Mouse (Mus musculus): ENCODE results near the gene Adamtsl5. TPM values are rescaled to one million over a fixed set of nuclear protein-coding genes. Genes with fewer than 3 reads are reported as not detected.
A peak's percentile ranks its signal among the peaks of the same experiment; 100 is the strongest.
"Not testable (repeated sequence)": the region's sequence is repeated elsewhere in the genome, so short reads cannot be mapped to it uniquely, and the experiment has no call there.

Gene Adamtsl5
- polyA plus RNA-seq, 1 experiment, result 8.8 TPM

DNA sequence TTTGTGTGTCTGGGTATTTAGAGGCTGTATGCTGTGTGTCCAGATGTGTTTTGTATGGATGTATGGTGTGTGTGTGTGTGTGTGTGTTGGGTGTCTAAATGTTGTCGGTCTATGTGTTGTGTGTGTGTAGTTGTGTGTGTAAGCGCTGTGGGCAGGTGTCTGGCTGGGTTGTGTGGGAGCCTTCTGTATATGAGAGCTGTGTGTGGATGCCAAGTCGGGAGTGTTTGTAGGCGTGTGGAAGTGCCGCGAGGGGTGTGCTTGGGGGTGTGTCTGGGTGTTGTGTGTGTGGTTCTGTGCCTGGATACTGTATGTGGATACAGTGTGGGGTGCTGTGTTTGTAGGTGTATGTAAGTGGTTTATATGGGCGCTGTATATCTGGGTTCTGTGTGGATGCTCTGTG, 9.1 kb upstream of the Adamtsl5 start:
- TF ChIP-seq CTCF (IDR thresholded peaks at IDR 0.05; ENCODE audit: low read depth, low read length) (no peak), POLR2A (IDR thresholded peaks at IDR 0.05; ENCODE audit: borderline replicate concordance, low read depth, low read length) (no peak)
- Histone ChIP-seq H3K4me1 (ENCODE audit: control insufficient read depth, insufficient read depth, low read length) (no peaks in the 10 kb centered on the region), H3K27ac (ENCODE audit: insufficient read depth, low read depth, low read length) (no peak overlapping the region), H3K4me3 (ENCODE audit: insufficient read depth, low read length) (no peak overlapping the region)

DNA sequence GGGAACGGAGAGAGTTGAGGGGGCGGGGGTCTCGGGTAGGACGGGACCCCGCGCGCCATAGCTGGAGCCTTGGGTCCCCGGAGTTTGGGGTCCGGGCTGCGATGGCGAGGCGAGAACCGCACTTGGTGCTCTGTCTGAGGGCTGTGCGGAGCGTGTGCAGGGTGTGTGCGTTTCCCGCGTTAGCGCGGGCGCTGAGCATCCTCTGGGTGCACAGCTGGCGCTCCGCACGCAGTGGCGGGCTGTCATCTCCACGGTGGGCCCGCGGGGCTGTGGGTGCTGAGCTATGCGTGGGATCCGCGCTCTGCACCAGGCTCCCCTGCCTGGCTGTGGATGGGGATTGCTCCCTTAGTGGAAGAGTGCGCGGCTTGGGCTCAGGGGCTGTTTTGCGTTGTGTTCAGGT, 8.5 kb upstream of the Adamtsl5 start:
- Histone ChIP-seq H3K27ac (ENCODE audit: insufficient read depth, low read depth, low read length) (no peak overlapping the region), H3K4me1 (ENCODE audit: control insufficient read depth, insufficient read depth, low read length) (no peaks in the 10 kb centered on the region), H3K4me3 (ENCODE audit: insufficient read depth, low read length) (no peak overlapping the region)
- TF ChIP-seq POLR2A (IDR thresholded peaks at IDR 0.05; ENCODE audit: borderline replicate concordance, low read depth, low read length), result no peak
- TF ChIP-seq CTCF (IDR thresholded peaks at IDR 0.05; ENCODE audit: low read depth, low read length), result no peak

DNA sequence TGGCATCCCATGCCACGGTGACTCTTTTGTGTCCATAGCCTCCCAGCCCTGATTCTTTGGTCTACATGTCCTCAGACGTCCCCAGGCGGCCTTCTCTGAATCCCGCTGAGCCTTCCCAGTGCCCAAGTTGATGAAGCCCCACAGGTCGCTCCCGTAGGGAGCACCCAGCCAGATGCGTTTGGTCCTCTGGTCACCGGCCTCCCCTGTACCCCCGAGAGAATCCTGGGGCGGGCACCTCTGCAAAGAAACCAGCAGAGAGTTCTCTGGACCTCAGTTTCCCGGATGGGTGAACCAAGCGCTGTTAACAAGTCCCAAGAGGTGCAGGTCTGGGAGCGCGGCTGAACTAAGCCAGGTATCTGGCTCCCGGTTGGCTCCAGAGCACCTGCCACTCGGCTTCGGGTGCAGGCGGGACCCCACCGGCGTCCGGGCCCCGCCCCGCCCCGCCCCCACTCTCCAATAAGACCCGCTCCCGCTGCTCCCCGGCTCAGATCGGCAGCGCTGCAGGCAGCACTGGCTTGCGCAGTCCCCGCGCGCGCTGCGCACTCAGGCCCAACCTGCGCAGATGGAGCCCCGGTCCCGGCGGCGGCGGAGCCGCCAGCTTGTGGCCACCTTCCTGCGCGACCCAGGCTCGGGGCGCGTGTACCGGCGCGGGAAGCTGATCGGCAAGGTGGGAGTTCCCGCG, 7.9 kb upstream of the Adamtsl5 start, which contains the start of gene Plk5:
Plk5 (plus strand) TSS at position 459 of the 682 bp plus-strand sequence.
- Histone ChIP-seq H3K4me3 (ENCODE audit: insufficient read depth, low read length) (no peak within 1 kb of the TSS), H3K4me1 (ENCODE audit: control insufficient read depth, insufficient read depth, low read length) (no peaks in the 10 kb centered on the region), H3K27ac (ENCODE audit: insufficient read depth, low read depth, low read length) (no peak within 1 kb of the TSS)
- TF ChIP-seq POLR2A (IDR thresholded peaks at IDR 0.05; ENCODE audit: borderline replicate concordance, low read depth, low read length) (no peak), CTCF (IDR thresholded peaks at IDR 0.05; ENCODE audit: low read depth, low read length) (no peak)

DNA sequence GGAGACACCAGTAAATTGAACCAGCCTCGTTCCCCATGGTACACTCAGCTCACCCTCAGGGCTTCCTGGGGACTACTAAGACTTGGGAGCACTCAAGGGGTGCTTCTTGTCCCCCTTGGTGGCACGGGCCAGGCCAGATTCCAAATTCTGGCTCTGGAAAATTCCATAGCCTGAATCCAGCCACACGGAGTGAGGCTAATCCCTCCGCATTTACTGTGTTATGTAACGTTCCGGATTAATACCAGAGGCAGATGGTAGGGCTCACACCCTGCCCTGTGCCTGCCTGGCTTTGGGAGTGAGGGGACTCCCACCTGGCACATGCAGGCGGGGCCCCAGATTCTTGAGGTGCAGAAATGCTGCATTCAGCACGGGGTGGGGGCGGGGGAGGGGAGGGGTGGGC, 7.2 kb upstream of the Adamtsl5 start:
- H3K4me1 ChIP-seq (ENCODE audit: control insufficient read depth, insufficient read depth, low read length), result no peaks in the 10 kb centered on the region
- TF ChIP-seq POLR2A (IDR thresholded peaks at IDR 0.05; ENCODE audit: borderline replicate concordance, low read depth, low read length) (no peak), CTCF (IDR thresholded peaks at IDR 0.05; ENCODE audit: low read depth, low read length) (no peak)

DNA sequence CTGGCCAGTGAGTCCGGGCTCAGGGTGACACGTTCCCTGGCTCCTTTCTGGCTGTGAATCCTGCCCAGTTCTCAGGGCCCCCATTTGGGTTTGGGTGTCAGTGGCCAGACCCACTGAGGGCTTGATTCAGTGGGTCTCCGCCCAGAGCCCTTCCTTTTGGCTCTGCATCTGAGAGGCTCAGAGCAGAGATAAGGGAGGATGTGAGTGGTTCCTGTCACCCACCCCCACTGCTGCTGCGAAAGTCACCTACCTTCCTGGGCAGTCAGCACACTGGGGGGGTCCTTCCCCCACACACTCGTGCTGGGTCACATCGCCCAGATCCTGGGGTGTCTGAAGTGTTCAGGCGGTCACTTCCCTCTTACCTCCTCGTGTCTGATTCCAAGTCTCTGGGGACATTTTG, 4.5 kb upstream of the Adamtsl5 start:
- TF ChIP-seq CTCF (IDR thresholded peaks at IDR 0.05; ENCODE audit: low read depth, low read length) (no peak), POLR2A (IDR thresholded peaks at IDR 0.05; ENCODE audit: borderline replicate concordance, low read depth, low read length) (no peak)
- Histone ChIP-seq H3K4me1 (ENCODE audit: control insufficient read depth, insufficient read depth, low read length) (no peaks in the 10 kb centered on the region), H3K4me3 (ENCODE audit: insufficient read depth, low read length) (no peak overlapping the region), H3K27ac (ENCODE audit: insufficient read depth, low read depth, low read length) (no peak overlapping the region)

More for the DNA sequence above, 7.2 kb upstream of the Adamtsl5 start:
- no peak overlapping the region for H3K4me3 ChIP-seq (ENCODE audit: insufficient read depth, low read length)
- no peak overlapping the region for H3K27ac ChIP-seq (ENCODE audit: insufficient read depth, low read depth, low read length)

DNA sequence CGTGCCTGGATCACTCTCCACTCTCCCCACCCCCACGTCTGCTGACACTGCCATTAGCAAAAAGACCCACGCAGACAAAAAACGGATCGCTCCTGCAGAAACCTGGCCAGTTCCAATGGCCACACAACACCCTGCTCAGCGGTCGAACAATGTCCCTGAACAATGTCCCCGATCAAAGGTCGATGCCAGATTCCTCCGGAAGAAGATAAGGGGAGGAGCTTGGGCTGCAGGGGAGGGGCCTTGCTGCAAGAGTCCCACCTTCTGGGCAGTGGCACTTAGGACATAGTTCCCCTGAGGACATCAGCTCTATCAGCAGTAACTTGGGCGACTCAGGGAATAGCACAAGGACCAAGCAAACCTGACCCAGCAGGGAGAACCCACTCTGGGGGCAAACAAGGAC, 3.7 kb upstream of the Adamtsl5 start:
- Histone ChIP-seq H3K4me3 (ENCODE audit: insufficient read depth, low read length) (no peak overlapping the region), H3K27ac (ENCODE audit: insufficient read depth, low read depth, low read length) (no peak overlapping the region), H3K4me1 (ENCODE audit: control insufficient read depth, insufficient read depth, low read length) (no peaks in the 10 kb centered on the region)
- TF ChIP-seq POLR2A (IDR thresholded peaks at IDR 0.05; ENCODE audit: borderline replicate concordance, low read depth, low read length) (no peak), CTCF (IDR thresholded peaks at IDR 0.05; ENCODE audit: low read depth, low read length) (no peak)

DNA sequence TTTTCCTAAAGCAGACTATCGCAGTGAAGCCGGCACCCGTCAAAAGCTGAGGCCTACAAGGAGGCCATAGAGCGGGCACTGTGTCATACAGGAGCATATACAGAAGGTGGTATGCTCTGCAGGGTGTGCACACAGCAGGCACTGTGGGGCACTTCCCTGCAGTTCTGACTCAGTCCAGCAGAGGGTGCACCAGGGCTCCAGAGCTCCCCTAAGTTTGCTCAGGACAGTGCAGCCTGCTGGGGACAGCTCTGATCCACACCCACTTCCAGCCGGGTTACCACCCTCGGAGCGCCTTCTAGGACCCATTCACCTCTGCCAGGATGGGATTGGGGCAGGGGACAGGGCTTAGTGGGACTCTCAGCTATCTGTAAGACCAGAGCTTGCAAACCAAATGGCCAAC, 2.1 kb upstream of the Adamtsl5 start:
- H3K27ac ChIP-seq (ENCODE audit: insufficient read depth, low read depth, low read length), result no peak overlapping the region
- H3K4me1 ChIP-seq (ENCODE audit: control insufficient read depth, insufficient read depth, low read length), result no peaks in the 10 kb centered on the region
- H3K4me3 ChIP-seq (ENCODE audit: insufficient read depth, low read length), result no peak overlapping the region
- TF ChIP-seq CTCF (IDR thresholded peaks at IDR 0.05; ENCODE audit: low read depth, low read length), result peak; percentile 71
- TF ChIP-seq POLR2A (IDR thresholded peaks at IDR 0.05; ENCODE audit: borderline replicate concordance, low read depth, low read length), result no peak

DNA sequence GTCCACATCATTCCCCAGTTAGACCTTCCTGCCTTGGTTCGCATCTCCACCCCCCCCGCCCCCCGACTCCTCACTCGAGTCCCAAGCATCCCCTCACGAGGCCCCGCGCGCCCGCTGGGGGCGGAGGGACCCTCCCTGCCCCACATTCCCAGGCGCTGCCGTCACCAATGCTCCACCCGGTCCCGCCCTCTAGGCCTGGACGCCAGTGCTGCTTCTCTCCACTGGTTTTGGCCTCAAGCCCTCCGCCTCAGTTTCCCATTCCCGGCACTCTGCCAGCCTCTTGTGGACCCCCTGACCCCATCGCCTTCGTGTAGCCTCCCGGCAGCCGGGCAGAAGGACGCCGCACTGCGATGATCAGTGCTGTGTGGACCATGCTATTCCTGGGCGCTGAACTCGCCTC, 769 bp upstream of the Adamtsl5 start:
- Histone ChIP-seq H3K4me1 (ENCODE audit: control insufficient read depth, insufficient read depth, low read length) (peaks cover 3% of the 10 kb centered on the region; the same call in 1 of the 2 replicates), H3K27ac (ENCODE audit: insufficient read depth, low read depth, low read length) (no peak overlapping the region), H3K4me3 (ENCODE audit: insufficient read depth, low read length) (no peak overlapping the region)
- no peak for TF ChIP-seq POLR2A (IDR thresholded peaks at IDR 0.05; ENCODE audit: borderline replicate concordance, low read depth, low read length)
- no peak for TF ChIP-seq CTCF (IDR thresholded peaks at IDR 0.05; ENCODE audit: low read depth, low read length)

DNA sequence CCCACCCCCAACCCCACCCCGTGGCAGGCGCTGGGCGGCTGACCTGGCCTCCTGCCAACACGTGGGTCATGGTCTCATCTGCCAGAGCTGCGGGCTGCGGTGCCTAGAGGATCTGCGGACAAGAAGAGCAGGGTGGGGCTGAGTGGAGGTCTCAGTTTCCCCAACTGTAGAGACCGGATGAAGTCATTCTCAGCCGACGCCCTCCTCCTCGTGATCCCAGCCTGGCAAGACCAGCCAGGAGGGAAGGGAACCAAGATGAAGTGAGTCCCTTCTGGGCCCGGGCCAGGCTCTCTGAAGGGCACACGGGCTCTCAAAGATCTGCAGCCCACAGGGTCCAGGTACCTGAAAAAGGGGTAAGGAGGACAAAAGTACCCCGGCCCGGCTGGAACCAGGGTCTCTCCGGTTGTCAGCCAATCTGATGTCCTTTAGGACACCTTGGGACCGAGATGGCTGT, 671 bp downstream of the Adamtsl5 start:
- TF ChIP-seq POLR2A (IDR thresholded peaks at IDR 0.05; ENCODE audit: borderline replicate concordance, low read depth, low read length) (no peak), CTCF (IDR thresholded peaks at IDR 0.05; ENCODE audit: low read depth, low read length) (no peak)
- no peak overlapping the region for H3K27ac ChIP-seq (ENCODE audit: insufficient read depth, low read depth, low read length)
- peaks cover 3% of the 10 kb centered on the region; the same call in 1 of the 2 replicates for H3K4me1 ChIP-seq (ENCODE audit: control insufficient read depth, insufficient read depth, low read length)
- H3K4me3 ChIP-seq (ENCODE audit: insufficient read depth, low read length), result peak overlapping the region; percentile 63

DNA sequence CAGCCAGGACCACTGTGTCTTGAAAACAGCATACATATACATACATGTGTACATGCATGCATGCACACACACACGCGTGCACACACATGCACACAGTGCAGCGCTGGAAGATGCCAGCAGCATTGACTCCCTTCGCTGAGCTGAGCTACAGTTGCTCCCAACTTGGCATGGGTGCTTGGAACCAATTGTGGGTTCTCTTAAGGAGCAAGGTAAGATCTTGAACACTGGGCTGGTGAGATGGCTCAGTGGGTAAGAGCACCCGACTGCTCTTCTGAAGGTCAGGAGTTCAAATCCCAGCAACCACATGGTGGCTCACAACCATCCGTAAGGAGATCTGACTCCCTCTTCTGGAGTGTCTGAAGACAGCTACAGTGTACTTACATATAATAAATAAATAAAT, 2.3 kb downstream of the Adamtsl5 start:
- not testable (repeated sequence) for H3K4me1 ChIP-seq (ENCODE audit: control insufficient read depth, insufficient read depth, low read length); H3K27ac ChIP-seq (ENCODE audit: insufficient read depth, low read depth, low read length)

More for the DNA sequence above, 2.3 kb downstream of the Adamtsl5 start:
- not testable (repeated sequence) for H3K4me3 ChIP-seq (ENCODE audit: insufficient read depth, low read length)
